ENCODE assay signal across 9 mouse cellular contexts in the genomic region with DNA sequence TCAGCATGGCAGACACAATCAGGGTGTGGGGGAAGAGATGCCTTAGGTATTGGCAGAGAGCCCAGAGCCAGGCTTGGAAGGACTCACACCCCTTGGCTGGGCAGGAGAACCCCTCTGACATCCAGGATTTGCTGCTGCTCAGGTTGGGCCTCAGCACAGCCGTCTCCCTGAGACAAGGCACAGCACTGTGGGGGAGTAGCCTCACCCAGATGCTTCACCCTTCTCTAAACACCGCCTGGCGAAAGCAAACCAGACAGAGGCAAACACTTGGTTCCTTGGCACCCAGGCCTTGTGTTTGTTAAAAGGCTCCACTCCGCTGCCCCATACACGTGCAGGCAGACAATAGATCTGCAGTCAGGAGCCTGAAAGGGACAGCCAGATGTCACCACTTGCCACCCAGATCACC. TPM values are rescaled to one million over a fixed set of nuclear protein-coding genes. Genes with fewer than 3 reads are reported as not detected.
DNase-seq lines count a peak whose midpoint lies in the region; ATAC-seq and TF ChIP-seq lines count a peak whose summit lies in the region.
"Had no signal": no experiment of that assay in that cellular context is flagged by ENCODE, and none has a peak within 500 bp of the region (broad histone marks: within the 10 kb centered on the region; RNA-seq: fewer than 3 reads in every experiment).

No protein-coding gene starts in this region.

- H3K4me2 ChIP-seq in embryonic facial prominence, embryonic 13.5 days: peak overlapping the region; percentile 92
- peak overlapping the region; percentile 88 for H3K4me2 ChIP-seq in hindbrain, embryonic 16.5 days (ENCODE audit: low read length)
- peak overlapping the region; percentile 92 for H3K4me2 ChIP-seq in lung, embryonic 14.5 days
- peak overlapping the region; percentile 59 for H3K4me2 ChIP-seq in stomach, embryonic 16.5 days (ENCODE audit: low read depth, low read length)

- ATAC-seq in embryonic facial prominence, embryonic 13.5 days (ENCODE audit: insufficient number of reproducible peaks, insufficient read depth, low FRiP score, low TSS enrichment, low read depth): peak; percentile 44; the same call in 1 of the 2 replicates
- ATAC-seq in hindbrain, embryonic 16.5 days: peak; percentile 44
- ATAC-seq in lung, embryonic 14.5 days (ENCODE audit: insufficient read depth): peak; percentile 35; the same call in 1 of the 2 replicates
- peak; percentile 49; the same call in 1 of the 2 replicates for ATAC-seq in stomach, embryonic 16.5 days (ENCODE audit: insufficient read depth, low FRiP score)

- peak overlapping the region; percentile 95 for H3K27ac ChIP-seq in heart, embryonic 10.5 days
- peak overlapping the region; percentile 89 for H3K27ac ChIP-seq in embryonic facial prominence, embryonic 13.5 days
- H3K27ac ChIP-seq in hindbrain, embryonic 16.5 days (ENCODE audit: low read depth, low read length): peak overlapping the region; percentile 39
- peak overlapping the region; percentile 87 for H3K27ac ChIP-seq in lung, embryonic 14.5 days (ENCODE audit: low read depth)
- H3K27ac ChIP-seq in stomach, embryonic 16.5 days (ENCODE audit: low read length): peak overlapping the region; percentile 94

- WGBS in heart, embryonic 10.5 days: 22% methylated on average over 5 of the region's 5 CpGs
- WGBS in embryonic facial prominence, embryonic 13.5 days: 29% methylated on average over 5 of the region's 5 CpGs
- 4% methylated on average over 5 of the region's 5 CpGs for WGBS in hindbrain, embryonic 16.5 days
- 17% methylated on average over 5 of the region's 5 CpGs for WGBS in lung, embryonic 14.5 days
- WGBS in stomach, embryonic 16.5 days: 22% methylated on average over 5 of the region's 5 CpGs

- peak overlapping the region; percentile 97 for H3K9ac ChIP-seq in embryonic facial prominence, embryonic 13.5 days
- peak overlapping the region; percentile 81 for H3K9ac ChIP-seq in hindbrain, embryonic 16.5 days (ENCODE audit: low read depth, low read length)
- peak overlapping the region; percentile 90 for H3K9ac ChIP-seq in lung, embryonic 14.5 days
- peak overlapping the region; percentile 87 for H3K9ac ChIP-seq in stomach, embryonic 16.5 days (ENCODE audit: low read length)

- no peak for TF ChIP-seq CTCF in lung, embryonic 14.5 days (IDR thresholded peaks at IDR 0.05; ENCODE audit: low read depth)

- H3K9me3 ChIP-seq in heart, embryonic 10.5 days: no peaks in the 10 kb centered on the region
- no peaks in the 10 kb centered on the region for H3K9me3 ChIP-seq in embryonic facial prominence, embryonic 13.5 days
- H3K9me3 ChIP-seq in hindbrain, embryonic 16.5 days (ENCODE audit: control insufficient read depth, low read length): no peaks in the 10 kb centered on the region
- H3K9me3 ChIP-seq in lung, embryonic 14.5 days (ENCODE audit: low read depth, low read length): no peaks in the 10 kb centered on the region
- H3K9me3 ChIP-seq in stomach, embryonic 16.5 days (replicated peaks; ENCODE audit: control insufficient read depth, low read length): no peaks in the 10 kb centered on the region
- H3K9me3 ChIP-seq: megakaryocyte, embryonic 14.5 days had no signal

- peak overlapping the region; percentile 86 for H3K4me3 ChIP-seq in heart, embryonic 10.5 days
- H3K4me3 ChIP-seq in embryonic facial prominence, embryonic 13.5 days: peak overlapping the region; percentile 91
- H3K4me3 ChIP-seq in hindbrain, embryonic 16.5 days (ENCODE audit: low read length): peak overlapping the region; percentile 48
- H3K4me3 ChIP-seq in lung, embryonic 14.5 days (ENCODE audit: low read depth, low read length): peak overlapping the region; percentile 76
- peak overlapping the region; percentile 70 for H3K4me3 ChIP-seq in stomach, embryonic 16.5 days (replicated peaks; ENCODE audit: low read length)
- H3K4me3 ChIP-seq: megakaryocyte, embryonic 14.5 days had no signal

- peaks cover 11% of the 10 kb centered on the region; the same call in 1 of the 2 replicates for H3K36me3 ChIP-seq in heart, embryonic 10.5 days
- H3K36me3 ChIP-seq in embryonic facial prominence, embryonic 13.5 days: peaks cover 9% of the 10 kb centered on the region; the same call in 1 of the 2 replicates
- no peaks in the 10 kb centered on the region for H3K36me3 ChIP-seq in hindbrain, embryonic 16.5 days (ENCODE audit: control insufficient read depth, insufficient read depth, low read length)
- peaks cover 5% of the 10 kb centered on the region; the same call in 1 of the 2 replicates for H3K36me3 ChIP-seq in lung, embryonic 14.5 days (ENCODE audit: insufficient read depth)
- H3K36me3 ChIP-seq in stomach, embryonic 16.5 days (ENCODE audit: control insufficient read depth, insufficient read depth, low read length): no peaks in the 10 kb centered on the region

- DNase-seq in heart, embryonic 10.5 days (ENCODE audit: low spot score): no peak
- DNase-seq in heart, postnatal 25 days (ENCODE audit: low spot score): no peak
- DNase-seq in lung, embryonic 14.5 days: peak; percentile 71
- no peak for DNase-seq in cerebellum, adult 8-10 months
- DNase-seq in spleen, postnatal 4 days (ENCODE audit: low spot score in 2 of 2): no peak

- H3K27me3 ChIP-seq in heart, embryonic 10.5 days (ENCODE audit: insufficient read depth, poor library complexity, severe bottlenecking): peaks cover 33% of the 10 kb centered on the region
- H3K27me3 ChIP-seq in embryonic facial prominence, embryonic 13.5 days: no peaks in the 10 kb centered on the region
- no peaks in the 10 kb centered on the region for H3K27me3 ChIP-seq in hindbrain, embryonic 16.5 days (replicated peaks; ENCODE audit: control insufficient read depth, insufficient read depth, low read length)
- H3K27me3 ChIP-seq in lung, embryonic 14.5 days (ENCODE audit: insufficient read depth, low read length): no peaks in the 10 kb centered on the region
- no peaks in the 10 kb centered on the region for H3K27me3 ChIP-seq in stomach, embryonic 16.5 days (ENCODE audit: control insufficient read depth, insufficient read depth, low read length)

- intact Hi-C loops in heart, postnatal 25 days (cut with DNase I): no loop called here

- H3K4me1 ChIP-seq in heart, embryonic 10.5 days: peaks cover 43% of the 10 kb centered on the region
- H3K4me1 ChIP-seq in embryonic facial prominence, embryonic 13.5 days: peaks cover 41% of the 10 kb centered on the region
- H3K4me1 ChIP-seq in hindbrain, embryonic 16.5 days (ENCODE audit: control insufficient read depth, insufficient read depth, low read depth, low read length): peaks cover 29% of the 10 kb centered on the region
- peaks cover 21% of the 10 kb centered on the region for H3K4me1 ChIP-seq in lung, embryonic 14.5 days (ENCODE audit: insufficient read depth)
- peaks cover 36% of the 10 kb centered on the region for H3K4me1 ChIP-seq in stomach, embryonic 16.5 days (ENCODE audit: control insufficient read depth, insufficient read depth, low read length)

RNA-seq across cellular contexts. Expression of a gene that starts 18.2 kb away (rescaled TPM):
- polyA plus RNA-seq in heart, embryonic 10.5 days (2016; fragmentation: Nextera tagmentation; extraction: Ambion mirVana): 19.0 and 29.2 TPM in 2 replicates
- total RNA-seq in heart, postnatal 25 days (2021): 10 to 100 TPM; 16.0 to 21.5 TPM
- polyA plus RNA-seq in embryonic facial prominence, embryonic 13.5 days (2015; fragmentation: Nextera tagmentation; extraction: Ambion mirVana): 37.9 and 43.6 TPM in 2 replicates
- 43.7 and 44.9 TPM in 2 replicates for polyA plus RNA-seq in hindbrain, embryonic 16.5 days (2015; fragmentation: Nextera tagmentation; extraction: Ambion mirVana)
- polyA plus RNA-seq in lung, embryonic 14.5 days (2014; fragmentation: Nextera tagmentation; extraction: Ambion mirVana): 34.2 and 36.8 TPM in 2 replicates
- polyA plus RNA-seq in stomach, embryonic 16.5 days (2015; fragmentation: Nextera tagmentation; extraction: Ambion mirVana): 43.5 and 52.2 TPM in 2 replicates

RNA-seq across cellular contexts. Expression of a gene that starts 28.2 kb away (rescaled TPM):
- polyA plus RNA-seq in heart, embryonic 10.5 days (2016; fragmentation: Nextera tagmentation; extraction: Ambion mirVana): 0.15 TPM in 1 of 2 replicates, not detected in the other
- total RNA-seq in heart, postnatal 25 days (2021): not detected
- not detected in 2 replicates for polyA plus RNA-seq in embryonic facial prominence, embryonic 13.5 days (2015; fragmentation: Nextera tagmentation; extraction: Ambion mirVana)
- polyA plus RNA-seq in hindbrain, embryonic 16.5 days (2015; fragmentation: Nextera tagmentation; extraction: Ambion mirVana): not detected in 2 replicates
- not detected in 2 replicates for polyA plus RNA-seq in lung, embryonic 14.5 days (2014; fragmentation: Nextera tagmentation; extraction: Ambion mirVana)
- not detected in 2 replicates for polyA plus RNA-seq in stomach, embryonic 16.5 days (2015; fragmentation: Nextera tagmentation; extraction: Ambion mirVana)

RNA-seq across cellular contexts. Expression of a gene that starts 45.7 kb away (rescaled TPM):
- 1.9 and 2.2 TPM in 2 replicates for polyA plus RNA-seq in heart, embryonic 10.5 days (2016; fragmentation: Nextera tagmentation; extraction: Ambion mirVana)
- total RNA-seq in heart, postnatal 25 days (2021): 1 to 10 TPM; 1.0 to 1.3 TPM
- 0.86 and 1.4 TPM in 2 replicates for polyA plus RNA-seq in embryonic facial prominence, embryonic 13.5 days (2015; fragmentation: Nextera tagmentation; extraction: Ambion mirVana)
- 10.8 and 14.2 TPM in 2 replicates for polyA plus RNA-seq in hindbrain, embryonic 16.5 days (2015; fragmentation: Nextera tagmentation; extraction: Ambion mirVana)
- 1.5 and 1.9 TPM in 2 replicates for polyA plus RNA-seq in lung, embryonic 14.5 days (2014; fragmentation: Nextera tagmentation; extraction: Ambion mirVana)
- 0.98 and 1.6 TPM in 2 replicates for polyA plus RNA-seq in stomach, embryonic 16.5 days (2015; fragmentation: Nextera tagmentation; extraction: Ambion mirVana)

RNA-seq across cellular contexts. Expression of a gene that starts 52.9 kb away (rescaled TPM):
- polyA plus RNA-seq in heart, embryonic 10.5 days (2016; fragmentation: Nextera tagmentation; extraction: Ambion mirVana): 1.2 TPM in 2 replicates
- total RNA-seq in heart, postnatal 25 days (2021): 1 to 10 TPM; 1.7 to 2.1 TPM
- polyA plus RNA-seq in embryonic facial prominence, embryonic 13.5 days (2015; fragmentation: Nextera tagmentation; extraction: Ambion mirVana): 1.0 and 1.8 TPM in 2 replicates
- 0.71 and 1.5 TPM in 2 replicates for polyA plus RNA-seq in hindbrain, embryonic 16.5 days (2015; fragmentation: Nextera tagmentation; extraction: Ambion mirVana)
- polyA plus RNA-seq in lung, embryonic 14.5 days (2014; fragmentation: Nextera tagmentation; extraction: Ambion mirVana): 0.95 and 1.1 TPM in 2 replicates
- 3.5 and 4.6 TPM in 2 replicates for polyA plus RNA-seq in stomach, embryonic 16.5 days (2015; fragmentation: Nextera tagmentation; extraction: Ambion mirVana)

Comparison
In these comparisons a context has a peak if more than half of its experiments do, and no peak if none do; other contexts are left out.
1. H3K27ac ChIP-seq: peak in every context shown above with its lines; median percentile 95 in heart, embryonic 10.5 days; 94 in stomach, embryonic 16.5 days; 89 in embryonic facial prominence, embryonic 13.5 days; 87 in lung, embryonic 14.5 days; 39 in hindbrain, embryonic 16.5 days.